In genomic region chr17:89900610-89901009, GRCm38 (mm10) we compare ENCODE assay signal across 27 mouse cellular contexts. TPM values are rescaled to one million over a fixed set of nuclear protein-coding genes. Genes with fewer than 3 reads are reported as not detected.
A peak's percentile ranks its signal among the peaks of the same experiment; 100 is the strongest.
DNase-seq lines count a peak whose midpoint lies in the region; ATAC-seq lines count a peak whose summit lies in the region.
"Had no signal": no experiment of that assay in that cellular context is flagged by ENCODE, and none has a peak within 500 bp of the region (broad histone marks: within the 10 kb centered on the region; RNA-seq: fewer than 3 reads in every experiment).

No protein-coding gene starts in this region.

- no peaks in the 10 kb centered on the region for H3K4me1 ChIP-seq in kidney, embryonic 15.5 days
- no peaks in the 10 kb centered on the region; the same call in 1 of the 2 replicates for H3K4me1 ChIP-seq in hindbrain, embryonic 14.5 days (replicated peaks; ENCODE audit: control insufficient read depth, insufficient read depth, low read length)
- H3K4me1 ChIP-seq: forebrain, embryonic 10.5 days; heart, embryonic 12.5 days; heart, embryonic 15.5 days; hindbrain, embryonic 10.5 days had no signal

- WGBS in kidney, embryonic 15.5 days: 56% methylated on average over 7 of the region's 7 CpGs
- WGBS in hindbrain, embryonic 14.5 days: 69% methylated on average over 7 of the region's 7 CpGs

- ATAC-seq in kidney, embryonic 15.5 days (replicated peaks; ENCODE audit: low FRiP score): 0 out of 2 replicates have a peak, but pooled peaks have one; percentile 29
- no peak for ATAC-seq in hindbrain, embryonic 14.5 days (ENCODE audit: low FRiP score)
- ATAC-seq: activated CD4-positive, CD25-positive, alpha-beta regulatory T cell, adult 4 months; forebrain, embryonic 14.5 days; forebrain, postnatal 0 days; Patski had no signal

- H3K9ac ChIP-seq in kidney, embryonic 15.5 days: no peak overlapping the region
- H3K9ac ChIP-seq in hindbrain, embryonic 14.5 days: no peak overlapping the region
- H3K9ac ChIP-seq: forebrain, postnatal 0 days; heart, embryonic 12.5 days; heart, embryonic 15.5 days; hindbrain, embryonic 13.5 days had no signal

- DNase-seq in kidney, postnatal 4 days: no peak
- DNase-seq in R1 (ENCODE audit: low read depth, low spot score): peak; percentile 65
- peak; percentile 2 for DNase-seq in forelimb bud, embryonic 11.5 days (ENCODE audit: low read depth, low spot score)
- DNase-seq in hindbrain, embryonic 14.5 days (ENCODE audit: low spot score): no peak
- no peak for DNase-seq in gastrocnemius, postnatal 10 days
- no peak for DNase-seq in urinary bladder, adult 18-20 months (ENCODE audit: low spot score in 2 of 2)
- DNase-seq: adrenal gland, adult 8-10 months; adrenal gland, postnatal 25 days; cerebellum, adult 18-20 months; cerebellum, adult 9-10 months; cerebellum, postnatal 14 days; forebrain, postnatal 0 days; gastrocnemius, postnatal 36 days; heart, postnatal 10 days; heart, postnatal 36 days; kidney, adult 11 months; kidney, adult 8-10 months had no signal

- no peaks in the 10 kb centered on the region for H3K9me3 ChIP-seq in kidney, embryonic 15.5 days (replicated peaks)
- H3K9me3 ChIP-seq in hindbrain, embryonic 14.5 days (ENCODE audit: control insufficient read depth, low read length): no peaks in the 10 kb centered on the region
- H3K9me3 ChIP-seq: forebrain, embryonic 10.5 days; G1E; heart, embryonic 12.5 days; heart, embryonic 15.5 days; hindbrain, embryonic 10.5 days; hindbrain, embryonic 13.5 days had no signal

- no peak overlapping the region for H3K4me2 ChIP-seq in kidney, embryonic 15.5 days
- no peak overlapping the region for H3K4me2 ChIP-seq in hindbrain, embryonic 14.5 days (replicated peaks)
- H3K4me2 ChIP-seq: heart, embryonic 12.5 days; heart, embryonic 15.5 days; hindbrain, embryonic 13.5 days had no signal

- H3K36me3 ChIP-seq in kidney, embryonic 15.5 days: no peaks in the 10 kb centered on the region
- H3K36me3 ChIP-seq in hindbrain, embryonic 14.5 days (replicated peaks; ENCODE audit: control insufficient read depth, insufficient read depth): no peaks in the 10 kb centered on the region
- H3K36me3 ChIP-seq: forebrain, embryonic 10.5 days; G1E; heart, embryonic 12.5 days; heart, embryonic 15.5 days; hindbrain, embryonic 10.5 days; hindbrain, embryonic 13.5 days had no signal

- no peaks in the 10 kb centered on the region for H3K27me3 ChIP-seq in kidney, embryonic 15.5 days
- H3K27me3 ChIP-seq in hindbrain, embryonic 14.5 days (ENCODE audit: control insufficient read depth, insufficient read depth, low read length): no peaks in the 10 kb centered on the region
- H3K27me3 ChIP-seq: heart, embryonic 12.5 days; heart, embryonic 15.5 days; hindbrain, embryonic 13.5 days; Patski had no signal

- H3K4me3 ChIP-seq in kidney, embryonic 15.5 days (replicated peaks): no peak overlapping the region
- H3K4me3 ChIP-seq in hindbrain, embryonic 14.5 days (replicated peaks; ENCODE audit: low read length): no peak overlapping the region
- H3K4me3 ChIP-seq: forebrain, embryonic 10.5 days; heart, embryonic 12.5 days; heart, embryonic 15.5 days; hindbrain, embryonic 10.5 days; hindbrain, embryonic 13.5 days had no signal

- H3K27ac ChIP-seq in kidney, embryonic 15.5 days: no peak overlapping the region
- H3K27ac ChIP-seq in hindbrain, embryonic 14.5 days: no peak overlapping the region
- H3K27ac ChIP-seq: forebrain, embryonic 10.5 days; heart, embryonic 15.5 days; hindbrain, embryonic 10.5 days; hindbrain, embryonic 13.5 days had no signal

RNA-seq across cellular contexts. Expression of gene Gm10184, which starts 9.6 kb away (rescaled TPM):
- 53.6 and 58.0 TPM in 2 replicates for polyA plus RNA-seq in kidney, embryonic 15.5 days (2015; fragmentation: Nextera tagmentation; extraction: Ambion mirVana)
- 20.8 and 24.2 TPM in 2 replicates for polyA plus RNA-seq in hindbrain, embryonic 14.5 days (2014; fragmentation: Nextera tagmentation; extraction: Ambion mirVana)
- 1 to 10 TPM; 6.3 to 8.6 TPM for total RNA-seq in gastrocnemius, postnatal 10 days (2021)

Comparison
In these comparisons a context has a peak if more than half of its experiments do, and no peak if none do; other contexts are left out.
1. DNase-seq: peak in R1 (single experiment) and forelimb bud, embryonic 11.5 days (single experiment); none in kidney, postnatal 4 days (0 of 2), hindbrain, embryonic 14.5 days (single experiment), gastrocnemius, postnatal 10 days (single experiment) and urinary bladder, adult 18-20 months (0 of 2).